Mouse (Mus musculus) gastrocnemius, postnatal 25 days (tissue): Measurements from ENCODE around the gene Ppox. TPM values are rescaled to one million over a fixed set of nuclear protein-coding genes. Genes with fewer than 3 reads are reported as not detected.

Experiments used
- DNase-seq: peaks from one replicate; pipeline ENCODE4 v3.0.0; 2022
- total RNA-seq, 2 experiments: library from RNA; stranded (reverse); gene quantifications; 1 replicate in 1 of 2; 2 replicates in 1 of 2; pipeline ENCODE4 v1.2.3; 2021

Gene Ppox
- total RNA-seq, 2 experiments from 2014 or later: 9.4 to 11.6 TPM

DNA sequence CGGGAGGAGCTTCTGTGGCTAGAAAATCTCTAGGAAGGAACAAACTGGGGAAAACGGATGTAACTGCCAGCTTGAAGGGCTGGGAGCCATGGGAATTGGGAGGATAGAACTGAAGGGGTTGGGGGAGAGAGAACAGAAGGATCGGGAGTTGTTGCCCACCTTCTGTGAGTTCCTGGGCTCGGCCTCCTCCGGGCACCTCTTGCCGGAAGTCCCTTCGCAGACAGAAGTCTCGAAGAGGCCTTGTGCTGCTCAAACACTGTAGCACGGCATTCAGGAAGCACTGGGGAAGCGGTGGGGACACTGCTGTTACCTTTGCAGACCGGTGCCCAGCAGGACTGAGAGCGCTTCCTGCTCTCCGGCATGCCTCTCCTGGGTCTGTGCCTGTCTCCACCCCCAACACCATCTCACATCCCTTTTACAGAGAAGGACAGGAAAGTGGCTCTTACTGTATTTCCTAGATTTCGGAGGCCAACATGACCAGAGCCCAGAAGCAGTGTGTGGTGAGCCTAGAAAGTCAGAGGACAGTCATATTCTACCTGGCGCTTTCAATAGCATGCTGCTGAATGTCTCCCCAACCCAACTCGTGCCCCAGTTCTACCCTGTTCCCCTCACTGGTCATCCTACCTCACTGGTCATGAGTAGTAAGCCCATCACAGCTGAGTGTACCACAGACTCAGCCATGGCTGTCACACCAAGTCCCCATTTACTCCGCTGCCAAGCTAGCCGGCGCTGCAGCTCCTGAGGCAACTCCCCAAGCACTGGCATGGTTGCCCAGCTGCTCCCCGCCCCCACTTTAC lies 4.3 kb upstream of the Ppox start:
- no peak for DNase-seq

DNA sequence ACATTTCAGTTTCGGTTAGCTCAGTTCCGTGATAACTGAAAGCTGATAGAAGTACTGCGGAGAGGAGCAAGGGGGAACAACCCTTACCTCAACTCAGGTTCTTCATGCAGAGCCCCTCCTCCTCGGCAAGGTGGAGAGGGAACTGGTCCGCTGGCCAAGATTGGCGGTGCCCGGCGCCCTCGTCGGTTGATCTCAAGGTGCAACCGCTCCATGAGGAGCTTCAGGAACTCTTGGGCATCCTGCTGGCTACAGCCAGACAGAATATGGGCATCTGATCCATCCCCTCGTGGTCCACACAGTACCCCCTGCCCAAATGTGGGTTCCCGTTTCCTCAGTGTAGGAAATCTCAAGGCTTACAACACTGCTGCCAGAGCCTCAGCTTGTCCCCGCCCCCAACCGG lies 3.5 kb upstream of the Ppox start:
- no peak for DNase-seq

DNA sequence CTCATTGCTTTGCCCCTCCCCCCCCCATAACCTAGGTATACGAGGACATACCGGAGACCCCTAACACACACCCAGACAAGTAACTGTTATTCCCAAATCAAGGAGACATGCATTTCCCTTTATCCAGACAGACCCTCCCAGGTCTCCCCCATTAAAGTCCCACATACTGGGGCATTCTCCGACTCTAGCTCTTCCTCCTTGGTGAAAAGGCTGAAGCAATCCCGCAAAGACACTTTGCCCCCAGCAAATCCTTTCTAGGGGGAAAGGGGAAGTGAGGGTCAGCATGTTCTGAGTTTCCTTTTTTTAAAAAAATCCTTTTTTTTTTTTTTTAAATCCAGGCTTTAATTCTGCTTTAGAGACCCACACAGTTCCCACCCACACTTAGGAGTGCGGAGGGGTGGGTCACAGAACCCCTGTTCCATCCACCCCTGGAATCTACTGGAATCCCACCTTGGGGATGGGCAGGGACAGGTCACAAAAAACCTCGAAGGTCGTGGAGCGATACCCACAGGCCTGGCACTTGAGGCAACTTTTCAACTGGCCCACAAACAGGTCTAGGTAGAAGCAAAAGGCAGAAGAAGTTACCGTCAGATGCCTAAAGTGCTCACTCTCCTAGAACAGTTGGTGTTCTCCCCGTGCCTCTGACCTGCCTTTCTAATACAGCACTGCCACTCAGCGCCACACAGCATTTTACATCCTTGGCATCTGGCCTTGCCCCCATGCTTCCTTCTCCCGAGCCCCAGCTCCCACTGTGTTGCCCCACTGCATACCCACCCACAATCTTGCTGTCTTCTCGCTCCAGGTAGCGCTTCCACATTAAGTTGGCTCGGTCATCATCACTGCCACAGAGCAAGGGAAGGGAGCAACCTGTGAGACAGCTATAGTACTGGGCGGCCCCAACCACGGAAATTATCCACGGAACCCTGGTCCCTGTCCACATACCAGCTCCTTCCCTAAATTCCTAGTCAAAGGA lies 2.5 kb upstream of the Ppox start:
- no peak for DNase-seq

DNA sequence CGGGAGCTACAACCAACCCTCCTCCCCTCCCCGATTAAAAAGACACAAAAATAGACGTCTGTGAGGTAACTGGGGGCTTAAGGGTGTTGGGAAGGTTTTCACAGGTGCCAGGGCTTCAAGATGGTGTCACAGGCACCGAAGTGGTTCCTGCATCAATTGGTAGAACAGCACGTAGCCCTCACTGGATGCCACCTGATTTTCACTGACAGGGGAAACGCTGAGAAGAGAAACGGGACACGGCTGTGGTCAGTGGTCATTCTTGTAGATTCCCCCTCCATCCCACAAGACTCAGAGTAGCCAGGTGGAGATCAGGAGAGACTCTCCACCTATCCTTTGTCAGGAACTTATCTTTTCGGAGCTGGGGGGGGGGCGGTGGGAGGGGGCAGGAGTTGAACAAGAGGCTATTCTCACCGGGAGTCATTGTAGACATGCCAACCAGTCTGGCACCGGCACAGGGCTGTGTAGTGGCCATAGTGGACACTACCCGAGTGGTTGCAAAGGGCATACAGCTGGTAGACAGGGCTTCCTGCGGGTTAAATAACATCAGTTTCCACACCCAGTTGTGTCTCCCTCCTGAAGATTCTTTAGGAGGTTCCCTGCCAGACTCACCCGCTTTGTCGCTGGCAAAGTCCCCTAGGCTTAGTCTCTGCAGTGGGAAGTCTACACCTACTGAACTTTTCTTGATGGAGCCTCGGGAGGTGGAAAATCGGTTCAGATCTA lies 1.3 kb upstream of the Ppox start:
- DNase-seq: no peak

DNA sequence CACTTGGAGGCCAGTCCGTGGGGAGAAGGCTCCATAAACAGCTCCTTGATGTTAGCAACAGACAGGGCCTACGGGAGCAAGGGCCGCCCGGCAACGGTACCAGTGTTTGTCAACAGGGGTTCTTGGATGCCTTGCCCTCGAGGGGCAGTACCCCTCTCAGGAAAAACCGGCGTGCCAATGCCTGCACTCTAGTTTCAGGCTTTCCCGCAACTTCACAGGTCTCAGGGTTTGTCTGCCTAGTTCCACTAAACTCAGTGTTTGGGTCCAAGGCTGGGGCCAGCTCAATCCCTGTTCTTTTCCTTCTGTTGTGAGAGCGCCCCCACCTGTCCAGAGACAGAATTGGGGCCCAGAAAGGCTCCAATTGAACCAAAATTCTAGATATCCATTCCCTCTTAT lies 540 bp upstream of the Ppox start:
- peak; percentile 73 for DNase-seq

DNA sequence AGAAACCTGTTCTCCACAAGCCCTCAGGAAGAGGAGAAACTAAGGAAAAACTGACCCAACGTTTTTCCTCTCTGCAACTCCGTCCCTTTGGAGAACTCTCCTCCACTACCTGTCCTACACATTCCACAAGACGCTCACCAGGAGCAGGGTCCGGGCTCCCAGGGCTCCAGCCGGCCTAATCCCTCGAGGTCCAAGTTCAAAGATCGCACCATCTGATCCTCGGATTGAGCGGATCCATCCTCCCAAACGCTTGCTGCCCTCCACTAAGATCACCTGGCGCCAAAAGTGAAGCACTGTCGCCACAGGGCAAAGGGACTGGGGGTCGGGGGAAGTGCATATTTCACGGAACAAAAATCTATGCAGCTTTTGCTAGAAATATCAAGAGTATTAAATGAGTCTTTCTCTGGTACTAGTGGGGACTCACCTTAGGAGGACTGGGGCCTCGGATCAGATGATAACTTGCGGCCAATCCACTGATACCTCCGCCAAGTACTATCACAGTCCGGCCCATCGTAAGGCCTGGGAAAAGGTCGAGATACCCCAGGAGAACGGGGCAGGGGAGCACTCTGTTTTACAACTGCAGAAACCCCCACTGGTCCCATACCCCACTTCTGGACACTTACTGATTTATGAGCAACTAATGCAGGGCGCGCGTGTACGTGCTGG lies 603 bp downstream of the Ppox start:
- DNase-seq: no peak

DNA sequence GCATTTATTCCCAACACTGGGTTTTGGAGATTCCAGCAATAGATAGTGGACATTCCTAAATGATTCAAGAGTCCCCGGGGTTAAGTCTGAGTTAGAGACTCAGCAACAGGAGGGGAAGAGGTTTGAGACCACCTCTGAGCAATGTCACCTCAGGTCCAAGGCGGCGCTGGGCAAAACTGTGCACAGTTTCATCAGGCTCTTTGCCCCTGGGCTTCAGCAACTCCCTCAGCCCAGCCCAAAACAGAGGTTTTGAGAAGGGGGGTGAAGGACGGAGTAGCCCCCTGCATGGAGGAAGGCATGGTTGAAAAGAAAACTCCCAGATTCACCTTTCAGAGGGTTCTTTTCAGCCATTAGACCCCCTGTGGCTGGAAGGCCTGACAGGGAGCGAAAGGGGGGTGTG lies 1.3 kb downstream of the Ppox start:
- no peak for DNase-seq

DNA sequence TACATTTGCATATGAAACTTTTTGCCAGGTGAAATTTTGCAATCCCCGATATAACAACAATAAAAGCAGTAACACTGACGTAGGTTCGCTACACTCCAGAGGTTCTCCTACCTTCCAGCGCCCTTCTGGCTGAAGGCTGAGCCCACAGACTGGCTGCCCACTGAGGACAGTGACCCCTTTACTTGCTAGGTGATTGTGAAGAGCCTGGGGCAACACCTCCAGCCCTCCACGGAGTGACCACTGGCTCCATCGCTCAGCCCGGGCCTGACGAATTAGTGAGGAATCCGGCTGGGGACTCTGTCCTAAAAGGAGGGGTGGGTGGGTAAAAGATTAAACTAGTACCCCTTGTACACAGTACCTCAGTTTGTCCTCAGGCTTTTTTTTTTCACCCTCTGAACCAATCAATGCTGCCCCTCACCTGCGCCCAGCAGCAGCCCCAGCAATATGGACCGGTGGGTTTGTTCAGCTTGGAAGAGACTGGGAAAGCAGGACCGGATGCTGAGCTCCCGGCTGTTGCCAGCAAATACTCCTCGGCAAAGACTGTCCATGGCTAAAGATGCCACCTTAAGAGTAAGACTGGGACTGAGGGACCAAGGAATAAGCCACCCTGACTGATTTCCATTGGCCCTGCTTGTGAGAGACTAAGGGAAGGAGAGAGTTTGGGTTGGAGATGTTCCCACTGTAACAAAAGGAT lies 1.8 kb downstream of the Ppox start:
- DNase-seq: no peak

DNA sequence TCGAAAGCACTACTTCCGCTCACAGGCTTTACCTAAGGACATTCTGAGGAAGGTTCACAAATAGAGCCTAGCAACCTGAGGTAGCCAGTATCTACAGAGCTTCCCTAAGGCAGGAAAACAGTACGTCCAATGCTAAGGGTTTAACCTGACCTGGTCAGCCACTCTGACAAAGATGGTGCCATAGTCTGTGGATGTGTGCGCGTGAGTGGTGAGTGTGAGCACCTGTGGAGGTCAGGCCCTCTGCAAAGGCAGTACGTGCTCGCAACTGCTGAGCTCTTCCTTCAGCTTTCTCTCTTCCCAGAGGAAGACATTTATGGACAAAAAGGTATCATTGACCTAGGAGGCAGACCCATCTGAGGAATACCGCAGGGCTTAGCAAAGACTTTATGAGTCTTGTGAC lies 2.5 kb downstream of the Ppox start:
- DNase-seq: no peak

DNA sequence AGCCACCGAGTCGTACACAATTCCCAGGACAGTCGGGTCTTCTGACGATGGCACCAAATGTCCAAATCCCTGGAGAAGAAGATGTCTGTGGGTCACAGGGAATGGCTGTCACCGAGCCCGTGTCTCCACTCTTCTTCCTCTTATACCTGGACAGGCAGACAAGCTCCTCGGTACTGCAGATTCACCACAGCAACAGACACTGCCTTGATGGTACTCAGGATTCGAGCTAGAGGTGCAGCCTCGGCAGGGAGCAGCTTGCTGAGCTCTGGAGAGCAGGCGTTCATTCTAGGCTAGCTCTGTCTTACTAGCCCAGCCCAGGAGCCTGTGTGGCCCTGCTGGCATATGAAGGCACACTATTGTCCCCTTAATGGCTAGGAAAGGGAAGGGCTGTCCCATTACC lies 3.2 kb downstream of the Ppox start:
- no peak for DNase-seq

DNA sequence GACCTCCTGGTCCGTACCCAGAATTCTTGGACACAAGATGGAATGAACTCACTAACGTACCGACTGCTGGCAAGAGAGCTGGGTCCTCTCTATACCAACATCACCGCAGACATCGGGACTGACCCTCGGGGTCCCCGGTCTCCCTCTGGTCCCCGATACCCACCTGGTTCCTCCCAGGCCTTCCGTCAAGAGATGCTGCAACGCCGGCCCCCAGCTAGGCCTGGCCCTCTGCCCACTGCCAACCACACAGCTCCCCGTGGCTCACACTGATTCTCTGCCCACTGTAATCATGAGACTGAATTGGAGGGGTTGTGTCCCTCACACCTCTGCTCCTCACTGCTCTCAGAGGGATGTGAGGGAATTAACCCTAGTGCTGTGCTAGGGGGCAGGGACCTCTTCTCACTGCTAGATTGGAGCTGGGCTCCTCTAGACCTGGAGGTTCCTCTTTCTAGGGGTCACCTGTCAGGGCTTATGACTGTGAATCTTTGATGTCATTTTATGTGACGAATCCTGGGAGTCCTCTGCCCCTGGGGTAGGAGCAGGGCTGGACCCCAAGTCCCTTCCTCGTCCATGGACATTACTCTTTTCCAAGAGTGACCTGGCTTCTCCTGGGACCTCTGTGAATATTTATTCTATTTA lies 4.8 kb downstream of the Ppox start:
- DNase-seq: no peak

DNA sequence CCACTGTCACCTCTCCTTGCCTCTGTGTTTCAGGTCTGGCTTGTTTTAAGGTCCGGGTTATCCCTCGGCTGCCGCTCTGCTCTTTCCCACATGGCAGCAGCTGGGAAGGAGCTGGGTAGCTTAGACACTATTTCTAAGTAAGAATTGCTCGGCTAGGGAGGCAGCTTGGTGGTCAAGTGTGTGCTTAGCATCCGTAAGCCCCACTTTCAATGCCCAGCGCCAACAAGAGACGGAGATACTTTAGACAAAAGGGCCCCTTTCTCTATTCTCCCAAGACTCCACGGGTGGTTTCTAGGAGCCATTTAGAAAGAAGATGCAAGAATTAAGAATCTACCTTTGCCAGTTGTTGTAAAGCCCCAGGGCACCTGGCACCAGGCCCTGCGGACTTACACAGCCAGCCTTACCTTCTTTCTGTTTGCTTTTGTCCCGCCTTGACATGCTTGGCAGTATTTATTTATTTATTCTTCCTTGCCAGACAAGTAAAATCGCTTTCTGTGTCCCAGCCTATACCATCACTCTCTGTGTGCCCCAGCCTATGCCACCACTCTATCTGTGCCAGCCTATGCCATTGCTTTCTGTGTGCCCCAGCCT lies 5.7 kb downstream of the Ppox start:
- DNase-seq: no peak

DNA sequence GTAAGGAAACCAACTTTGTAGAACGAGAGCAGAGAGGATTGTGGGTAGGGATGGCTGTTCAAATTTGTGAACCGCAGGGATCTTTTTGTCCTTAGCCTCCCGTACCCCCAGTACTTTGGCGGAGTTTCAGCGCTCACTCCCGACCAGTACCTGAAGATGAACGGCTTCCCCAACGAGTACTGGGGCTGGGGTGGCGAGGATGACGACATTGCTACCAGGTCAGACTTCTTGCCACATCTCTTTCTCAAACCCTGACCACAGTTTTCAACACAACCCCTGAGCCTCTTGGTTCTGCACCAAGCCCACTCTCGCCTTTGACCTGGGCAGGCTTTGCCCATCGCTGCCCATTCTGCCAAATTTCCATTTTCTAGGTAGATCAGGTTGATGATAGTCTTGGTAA lies 6.8 kb downstream of the Ppox start:
- no peak for DNase-seq

DNA sequence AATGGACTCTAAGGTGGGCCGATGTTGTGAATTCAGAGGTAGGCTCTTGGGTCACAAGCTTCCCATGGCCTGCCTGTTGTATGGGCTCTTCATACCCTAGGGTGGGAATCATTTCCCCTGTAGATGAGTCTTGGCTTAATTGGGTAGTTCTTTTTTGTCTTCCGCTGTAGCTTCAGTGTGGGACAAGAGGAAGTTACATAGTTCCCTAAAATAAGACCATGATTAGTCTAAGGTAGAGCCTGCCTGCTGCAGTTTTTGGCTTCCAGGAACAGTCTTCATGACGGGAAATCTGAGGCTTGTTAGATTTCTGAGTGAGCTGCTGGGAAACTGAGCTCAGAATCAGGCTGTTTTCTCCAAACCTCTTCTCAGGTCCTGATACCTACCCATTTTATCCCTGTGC lies 8.9 kb downstream of the Ppox start:
- no peak for DNase-seq

DNA sequence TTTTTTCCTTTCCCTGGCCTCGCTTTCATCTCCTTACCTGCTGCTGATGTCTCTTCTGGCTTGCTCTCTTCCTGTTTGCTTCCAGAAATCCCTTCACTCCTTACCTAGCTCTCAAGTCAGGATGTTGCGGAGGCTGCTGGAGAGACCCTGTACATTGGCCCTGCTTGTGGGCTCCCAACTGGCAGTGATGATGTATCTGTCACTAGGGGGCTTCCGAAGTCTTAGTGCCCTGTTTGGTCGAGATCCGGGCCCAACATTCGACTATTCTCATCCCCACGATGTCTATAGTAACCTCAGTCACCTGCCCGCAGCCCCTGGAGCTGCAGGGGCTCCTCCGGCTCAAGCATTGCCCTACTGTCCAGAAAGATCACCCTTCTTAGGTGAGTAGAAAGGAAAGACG lies 9.4 kb downstream of the Ppox start:
- no peak for DNase-seq

DNA sequence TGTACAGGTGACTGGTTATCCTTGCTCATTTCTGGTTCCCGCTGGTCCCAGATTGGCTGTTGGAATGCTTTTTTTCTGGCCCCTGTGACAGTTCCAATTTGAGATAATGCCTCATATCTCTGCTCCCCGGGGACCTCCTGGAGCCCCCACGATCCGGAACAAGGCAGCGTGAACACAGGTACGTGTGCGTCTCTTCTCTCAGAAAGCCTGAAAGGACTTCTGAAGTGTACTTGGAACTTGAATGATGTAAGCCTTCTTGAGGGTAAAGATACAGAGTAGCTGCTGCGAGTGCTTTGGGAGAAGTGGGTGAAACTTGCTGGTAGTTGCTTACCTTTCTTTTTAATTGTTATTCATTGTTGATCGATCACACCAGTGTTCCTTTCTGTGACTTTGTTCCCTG lies 9.8 kb downstream of the Ppox start:
- no peak for DNase-seq

DNA sequence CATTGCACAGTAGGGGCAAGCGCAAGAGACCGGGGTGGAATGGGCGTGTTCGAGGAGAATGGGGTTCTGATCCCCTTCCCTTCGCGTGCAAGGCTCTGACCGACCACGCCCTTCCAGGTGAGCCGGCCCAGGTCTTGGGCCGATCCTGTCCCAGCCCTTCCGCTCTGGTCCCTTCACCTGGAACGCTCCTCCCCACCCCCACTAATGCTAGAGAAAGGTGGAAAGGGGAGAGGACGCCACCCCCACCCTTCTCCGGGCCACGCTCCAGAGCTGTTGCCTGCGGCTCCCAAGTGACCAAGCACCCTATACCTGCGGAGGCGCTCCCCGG lies 10.4 kb downstream of the Ppox start:
- no peak for DNase-seq

DNA sequence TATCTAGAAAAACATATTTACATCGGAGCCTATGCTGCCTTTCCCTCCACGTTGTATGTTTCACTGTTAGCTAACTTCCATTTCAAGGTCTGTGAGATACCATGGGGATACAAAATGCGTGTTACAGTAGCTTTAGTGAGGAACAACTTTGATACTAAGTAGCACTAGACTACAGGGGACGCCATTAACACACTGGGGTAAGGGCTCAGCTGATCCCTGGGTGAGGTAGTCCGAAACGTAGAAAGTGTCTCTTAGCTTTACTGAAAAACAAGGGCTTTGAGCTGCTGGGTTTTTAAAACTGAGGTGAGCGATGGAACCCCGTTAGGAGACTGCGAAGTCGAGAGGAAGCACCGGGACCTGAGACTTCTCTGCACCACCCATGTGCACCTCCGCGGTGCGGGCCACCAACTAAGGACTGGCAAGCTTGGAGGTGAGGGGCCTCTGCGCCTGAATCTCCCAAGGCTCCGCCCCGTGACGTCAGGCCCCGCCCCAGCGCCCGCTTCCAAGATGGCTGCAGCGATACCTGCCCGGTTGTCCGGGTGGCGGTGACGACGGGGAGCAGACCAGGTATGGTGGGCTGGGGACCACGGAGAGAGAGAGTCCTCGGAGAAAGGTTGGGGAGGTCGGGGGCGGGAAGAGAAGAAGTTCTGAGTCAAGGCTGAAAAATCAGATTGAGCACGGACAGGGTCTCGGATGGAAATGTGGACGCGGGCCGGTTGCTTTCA lies 11.0 kb downstream of the Ppox start, which contains the start of gene B4galt3:
TSS of gene B4galt3 (plus strand) at position 481 of the 725 bp plus-strand sequence.
- peak; percentile 93 for DNase-seq

DNA sequence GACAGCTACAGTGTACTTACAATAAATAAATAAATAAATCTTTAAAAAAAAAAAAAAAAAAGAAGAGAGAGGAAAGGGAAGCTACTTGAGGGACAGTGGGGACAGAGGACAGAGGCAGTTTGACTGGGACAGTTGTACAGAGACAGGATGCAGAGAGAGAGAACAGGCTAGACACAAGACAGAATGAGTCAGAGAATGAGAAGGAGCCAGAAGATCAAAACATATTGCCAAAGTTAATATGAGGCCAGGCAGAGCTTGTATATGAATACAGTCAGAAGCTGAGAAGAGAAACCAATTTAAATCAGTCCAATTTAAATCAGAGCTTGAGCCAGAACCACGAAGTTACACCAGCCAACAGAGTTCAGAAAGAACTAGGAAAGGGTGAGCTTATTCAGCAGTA lies 12.6 kb downstream of the Ppox start:
- DNase-seq: no peak
